Mouse (Mus musculus) left cerebral cortex, postnatal 10 days (tissue): ENCODE data around the gene Brd4. TPM values are rescaled to one million over a fixed set of nuclear protein-coding genes. Genes with fewer than 3 reads are reported as not detected.
A peak's percentile ranks its signal among the peaks of the same experiment; 100 is the strongest.

ENCODE experiments used
- DNase-seq, 2 experiments: peaks; one replicate each; pipeline ENCODE4 v3.0.0; 2021 to 2022; ENCODE audit warnings: low spot score in 2 of 2, mixed read lengths in 1 of 2; ENCODE audit errors: extremely low spot score in 1 of 2
- intact Hi-C: fragments of 180-260 bp; cut with DNase I; formaldehyde crosslinking; loops from one replicate; pipeline ENCODE4 v1.15.1; 2025
- total RNA-seq, 2 experiments: library from RNA; stranded (reverse); gene quantifications; 2 replicates each; pipeline ENCODE4 v1.2.3; 2021

Brd4 gene
- total RNA-seq, 2 experiments from 2014 or later = 115 to 123 TPM

- DNase-seq = peak in 1 of 2 experiments; percentile 43
- intact Hi-C loops = loop anchor here (5.0 kb wide), 1 partner anchor 51 kb away; no protein-coding TSS in a partner anchor
These were observed 1.2 kb downstream of the Brd4 start for GRCm38 (mm10) chr17:32283341-32283740.

- intact Hi-C loops = loop anchor here (5.0 kb wide), 1 partner anchor 49 kb away; no protein-coding TSS in a partner anchor
- no peak for DNase-seq
These were observed 2.8 kb downstream of the Brd4 start for GRCm38 (mm10) chr17:32281611-32282310.

- DNase-seq = no peak
- intact Hi-C loops = loop anchor here (5.0 kb wide), 1 partner anchor 49 kb away; no protein-coding TSS in a partner anchor
These were observed 3.4 kb downstream of the Brd4 start for GRCm38 (mm10) chr17:32281126-32281525.

GRCm38 (mm10) chr17:32280575-32280974, 3.9 kb downstream of the Brd4 start:
- DNase-seq = no peak
- intact Hi-C loops = loop anchor here (5.0 kb wide), 1 partner anchor 48 kb away; no protein-coding TSS in a partner anchor

- intact Hi-C loops = no loop called here
These were observed 7.3 kb downstream of the Brd4 start for GRCm38 (mm10) chr17:32277201-32277600.

GRCm38 (mm10) chr17:32275568-32275967, 9.0 kb downstream of the Brd4 start:
- intact Hi-C loops = no loop called here

More at GRCm38 (mm10) chr17:32277201-32277600, 7.3 kb downstream of the Brd4 start:
- no peak for DNase-seq

GRCm38 (mm10) chr17:32269151-32269550, 15.4 kb downstream of the Brd4 start:
- no peak for DNase-seq
- intact Hi-C loops = no loop called here

More at GRCm38 (mm10) chr17:32275568-32275967, 9.0 kb downstream of the Brd4 start:
- DNase-seq = no peak

- intact Hi-C loops = no loop called here
- DNase-seq = no peak
These were observed 16.0 kb downstream of the Brd4 start for GRCm38 (mm10) chr17:32268540-32268960.

- no peak for DNase-seq
- intact Hi-C loops = no loop called here
These were observed 16.4 kb downstream of the Brd4 start for GRCm38 (mm10) chr17:32268096-32268495.

GRCm38 (mm10) chr17:32267617-32268016, 16.9 kb downstream of the Brd4 start:
- no peak for DNase-seq
- intact Hi-C loops = no loop called here

GRCm38 (mm10) chr17:32263672-32264071, 20.9 kb downstream of the Brd4 start:
- intact Hi-C loops = no loop called here
- peak in 1 of 2 experiments; percentile 8 for DNase-seq

GRCm38 (mm10) chr17:32262831-32263559, 21.5 kb downstream of the Brd4 start:
- intact Hi-C loops = no loop called here
- no peak for DNase-seq

- DNase-seq = no peak
- intact Hi-C loops = no loop called here
These were observed 25.7 kb downstream of the Brd4 start for GRCm38 (mm10) chr17:32258869-32259268.

- intact Hi-C loops = no loop called here
- DNase-seq = no peak
These were observed 26.6 kb downstream of the Brd4 start for GRCm38 (mm10) chr17:32257944-32258343.

GRCm38 (mm10) chr17:32257452-32257851, 27.1 kb downstream of the Brd4 start:
- no peak for DNase-seq
- intact Hi-C loops = no loop called here

GRCm38 (mm10) chr17:32256896-32257295, 27.6 kb downstream of the Brd4 start:
- intact Hi-C loops = no loop called here
- no peak for DNase-seq

- intact Hi-C loops = no loop called here
These were observed 31.3 kb downstream of the Brd4 start for GRCm38 (mm10) chr17:32253261-32253660.

GRCm38 (mm10) chr17:32251827-32252470, 32.6 kb downstream of the Brd4 start:
- no peak for DNase-seq
- intact Hi-C loops = no loop called here

More at GRCm38 (mm10) chr17:32253261-32253660, 31.3 kb downstream of the Brd4 start:
- no peak for DNase-seq

GRCm38 (mm10) chr17:32250066-32250465, 34.5 kb downstream of the Brd4 start:
- intact Hi-C loops = no loop called here

More at GRCm38 (mm10) chr17:32250066-32250465, 34.5 kb downstream of the Brd4 start:
- DNase-seq = no peak
